Mouse (Mus musculus): ENCODE results near the gene Lactb. TPM values are rescaled to one million over a fixed set of nuclear protein-coding genes. Genes with fewer than 3 reads are reported as not detected.

Gene Lactb
- polyA plus RNA-seq, 1 experiment from 2014 or later: 10.2 TPM

DNA sequence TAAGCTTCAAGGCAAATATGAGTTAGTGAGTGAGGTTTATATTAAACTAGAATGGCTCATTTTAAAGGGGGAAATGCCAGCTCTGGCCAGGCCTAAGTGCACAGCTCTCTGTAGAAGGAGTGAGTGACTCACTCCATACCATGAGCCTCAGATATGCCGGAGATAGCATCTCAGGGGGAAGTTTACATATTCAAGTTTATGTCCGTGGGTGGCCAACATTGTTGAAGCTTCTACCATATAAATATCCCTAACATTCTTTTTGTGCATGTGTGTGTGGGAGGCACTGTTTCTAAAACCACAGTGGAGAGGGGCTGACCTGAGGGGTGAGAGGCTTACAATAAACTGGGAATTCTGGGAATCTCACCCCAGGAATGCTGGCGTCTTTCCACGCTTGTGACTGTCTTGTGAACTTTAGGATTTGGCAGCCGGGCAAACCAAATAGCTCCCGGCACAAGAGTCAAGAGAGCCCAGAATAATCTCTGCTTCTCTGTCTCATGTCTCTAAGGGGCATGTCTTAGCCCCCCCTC is 13.7 kb upstream of the Lactb start:
- H3K4me2 ChIP-seq (ENCODE audit: low read length): no peak overlapping the region
- WGBS: 50% methylated on average over 6 of the region's 6 CpGs
- no peak overlapping the region for H3K9ac ChIP-seq (ENCODE audit: low read depth, low read length)

DNA sequence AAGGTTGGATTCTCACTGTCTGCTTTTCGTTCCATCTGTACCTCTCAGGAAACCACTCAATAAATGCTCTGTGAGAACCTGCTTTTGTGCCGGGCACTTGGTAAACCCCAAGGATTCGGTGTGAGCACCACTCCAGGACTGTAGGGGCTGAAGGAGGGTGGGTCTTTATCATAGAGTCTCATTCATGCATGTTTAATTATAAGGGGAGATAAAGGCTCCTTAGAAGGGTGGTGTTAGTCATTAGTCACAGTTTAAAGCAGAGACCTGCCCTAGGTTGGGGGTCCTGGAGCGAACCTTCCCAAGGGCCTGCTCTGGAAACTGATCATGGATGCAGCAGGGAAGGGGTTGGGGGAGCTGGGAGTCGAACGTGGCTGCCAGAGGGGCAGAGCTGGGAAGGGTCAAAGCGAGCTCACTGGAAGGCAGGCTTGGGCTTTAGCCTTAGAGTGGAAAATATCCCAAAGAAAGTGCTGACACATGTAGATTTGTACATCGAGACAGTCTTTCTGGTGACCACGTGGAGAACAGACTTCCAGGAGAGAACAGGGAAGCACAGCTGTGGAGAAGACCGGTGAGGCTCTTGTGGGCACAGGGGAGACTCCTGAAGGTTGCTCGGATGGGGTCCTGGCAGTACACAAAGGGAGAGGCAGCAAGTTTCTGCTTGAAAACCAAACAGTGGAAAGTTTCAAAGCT is 13.1 kb upstream of the Lactb start:
- no peak overlapping the region for H3K27ac ChIP-seq (ENCODE audit: low read length)
- no peak for ATAC-seq
- WGBS: 63% methylated on average over 11 of the region's 11 CpGs

More for the DNA sequence above, 13.7 kb upstream of the Lactb start:
- Histone ChIP-seq H3K27me3 (ENCODE audit: control insufficient read depth, insufficient read depth, low read depth, low read length) (no peaks in the 10 kb centered on the region), H3K36me3 (ENCODE audit: control insufficient read depth, insufficient read depth, low read length) (no peaks in the 10 kb centered on the region), H3K27ac (ENCODE audit: low read length) (no peak overlapping the region), H3K4me1 (ENCODE audit: control insufficient read depth, insufficient read depth, low read length) (no peaks in the 10 kb centered on the region), H3K9me3 (replicated peaks; ENCODE audit: control insufficient read depth, low read length, poor library complexity, severe bottlenecking) (no peaks in the 10 kb centered on the region), H3K4me3 (ENCODE audit: low read depth, low read length) (no peak overlapping the region)
- ATAC-seq: no peak

GRCm38 (mm10) chr9:66985377-66985776 is 10.1 kb upstream of the Lactb start:
- no peak overlapping the region for H3K27ac ChIP-seq (ENCODE audit: low read length)
- no peak overlapping the region for H3K4me2 ChIP-seq (ENCODE audit: low read length)
- no peak overlapping the region for H3K4me3 ChIP-seq (ENCODE audit: low read depth, low read length)
- no peaks in the 10 kb centered on the region for H3K4me1 ChIP-seq (ENCODE audit: control insufficient read depth, insufficient read depth, low read length)
- WGBS: 84% methylated on average over 7 of the region's 7 CpGs
- H3K9me3 ChIP-seq (replicated peaks; ENCODE audit: control insufficient read depth, low read length, poor library complexity, severe bottlenecking): no peaks in the 10 kb centered on the region
- no peak overlapping the region for H3K9ac ChIP-seq (ENCODE audit: low read depth, low read length)
- H3K27me3 ChIP-seq (ENCODE audit: control insufficient read depth, insufficient read depth, low read depth, low read length): no peaks in the 10 kb centered on the region
- ATAC-seq: no peak
- no peaks in the 10 kb centered on the region for H3K36me3 ChIP-seq (ENCODE audit: control insufficient read depth, insufficient read depth, low read length)

More for the DNA sequence above, 13.1 kb upstream of the Lactb start:
- no peaks in the 10 kb centered on the region for H3K36me3 ChIP-seq (ENCODE audit: control insufficient read depth, insufficient read depth, low read length)
- no peak overlapping the region for H3K4me3 ChIP-seq (ENCODE audit: low read depth, low read length)
- no peaks in the 10 kb centered on the region for H3K9me3 ChIP-seq (replicated peaks; ENCODE audit: control insufficient read depth, low read length, poor library complexity, severe bottlenecking)
- H3K4me1 ChIP-seq (ENCODE audit: control insufficient read depth, insufficient read depth, low read length): no peaks in the 10 kb centered on the region
- H3K9ac ChIP-seq (ENCODE audit: low read depth, low read length): no peak overlapping the region
- no peaks in the 10 kb centered on the region for H3K27me3 ChIP-seq (ENCODE audit: control insufficient read depth, insufficient read depth, low read depth, low read length)
- H3K4me2 ChIP-seq (ENCODE audit: low read length): no peak overlapping the region

GRCm38 (mm10) chr9:66982085-66982484 is 6.8 kb upstream of the Lactb start:
- 75% methylated on average over 7 of the region's 7 CpGs for WGBS

GRCm38 (mm10) chr9:66980458-66980857 is 5.2 kb upstream of the Lactb start:
- no peaks in the 10 kb centered on the region for H3K36me3 ChIP-seq (ENCODE audit: control insufficient read depth, insufficient read depth, low read length)
- H3K4me3 ChIP-seq (ENCODE audit: low read depth, low read length): no peak overlapping the region
- no peak for ATAC-seq
- H3K4me1 ChIP-seq (ENCODE audit: control insufficient read depth, insufficient read depth, low read length): peaks cover 5% of the 10 kb centered on the region
- no peaks in the 10 kb centered on the region for H3K27me3 ChIP-seq (ENCODE audit: control insufficient read depth, insufficient read depth, low read depth, low read length)
- no peak overlapping the region for H3K27ac ChIP-seq (ENCODE audit: low read length)
- H3K4me2 ChIP-seq (ENCODE audit: low read length): no peak overlapping the region
- no peak overlapping the region for H3K9ac ChIP-seq (ENCODE audit: low read depth, low read length)
- H3K9me3 ChIP-seq (replicated peaks; ENCODE audit: control insufficient read depth, low read length, poor library complexity, severe bottlenecking): no peaks in the 10 kb centered on the region
- WGBS: 10% methylated on average over 5 of the region's 5 CpGs

More at GRCm38 (mm10) chr9:66982085-66982484, 6.8 kb upstream of the Lactb start:
- Histone ChIP-seq H3K4me2 (ENCODE audit: low read length) (no peak overlapping the region), H3K9me3 (replicated peaks; ENCODE audit: control insufficient read depth, low read length, poor library complexity, severe bottlenecking) (no peaks in the 10 kb centered on the region), H3K4me1 (ENCODE audit: control insufficient read depth, insufficient read depth, low read length) (no peaks in the 10 kb centered on the region), H3K27ac (ENCODE audit: low read length) (no peak overlapping the region), H3K4me3 (ENCODE audit: low read depth, low read length) (no peak overlapping the region), H3K27me3 (ENCODE audit: control insufficient read depth, insufficient read depth, low read depth, low read length) (no peaks in the 10 kb centered on the region), H3K9ac (ENCODE audit: low read depth, low read length) (no peak overlapping the region), H3K36me3 (ENCODE audit: control insufficient read depth, insufficient read depth, low read length) (no peaks in the 10 kb centered on the region)
- no peak for ATAC-seq

DNA sequence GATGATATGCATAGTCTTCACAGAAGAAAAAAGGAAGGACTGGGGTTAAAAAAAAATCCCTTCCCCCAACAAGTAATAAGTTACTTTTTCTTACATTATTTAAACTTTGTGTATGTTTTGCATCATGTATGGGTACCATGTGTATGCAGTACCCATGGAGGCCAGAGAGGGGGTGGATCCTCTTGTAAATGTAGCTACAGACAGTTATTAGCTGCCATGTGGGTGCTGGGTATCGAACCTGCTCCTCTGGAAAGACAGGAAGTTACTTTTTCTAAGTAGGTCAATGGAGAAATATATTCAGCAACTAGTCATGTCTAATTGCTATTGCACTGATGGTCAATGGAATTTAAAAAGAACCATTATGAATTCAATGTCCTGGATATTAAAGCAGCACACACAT is 3.2 kb upstream of the Lactb start:
- H3K4me1 ChIP-seq (ENCODE audit: control insufficient read depth, insufficient read depth, low read length): peaks cover 10% of the 10 kb centered on the region
- ATAC-seq: no peak
- 78% methylated on average over 1 of the region's 1 CpGs for WGBS

GRCm38 (mm10) chr9:66977982-66978381 is 2.7 kb upstream of the Lactb start:
- 92% methylated on average over 1 of the region's 1 CpGs for WGBS
- no peaks in the 10 kb centered on the region for H3K36me3 ChIP-seq (ENCODE audit: control insufficient read depth, insufficient read depth, low read length)
- H3K4me2 ChIP-seq (ENCODE audit: low read length): no peak overlapping the region
- H3K4me3 ChIP-seq (ENCODE audit: low read depth, low read length): no peak overlapping the region
- ATAC-seq: no peak
- H3K9me3 ChIP-seq (replicated peaks; ENCODE audit: control insufficient read depth, low read length, poor library complexity, severe bottlenecking): no peaks in the 10 kb centered on the region
- H3K27ac ChIP-seq (ENCODE audit: low read length): no peak overlapping the region
- H3K9ac ChIP-seq (ENCODE audit: low read depth, low read length): no peak overlapping the region
- peaks cover 10% of the 10 kb centered on the region for H3K4me1 ChIP-seq (ENCODE audit: control insufficient read depth, insufficient read depth, low read length)
- H3K27me3 ChIP-seq (ENCODE audit: control insufficient read depth, insufficient read depth, low read depth, low read length): no peaks in the 10 kb centered on the region

More for the DNA sequence above, 3.2 kb upstream of the Lactb start:
- no peaks in the 10 kb centered on the region for H3K36me3 ChIP-seq (ENCODE audit: control insufficient read depth, insufficient read depth, low read length)
- H3K9me3 ChIP-seq (replicated peaks; ENCODE audit: control insufficient read depth, low read length, poor library complexity, severe bottlenecking): no peaks in the 10 kb centered on the region
- no peaks in the 10 kb centered on the region for H3K27me3 ChIP-seq (ENCODE audit: control insufficient read depth, insufficient read depth, low read depth, low read length)
- no peak overlapping the region for H3K4me3 ChIP-seq (ENCODE audit: low read depth, low read length)
- H3K4me2 ChIP-seq (ENCODE audit: low read length): no peak overlapping the region
- no peak overlapping the region for H3K9ac ChIP-seq (ENCODE audit: low read depth, low read length)
- H3K27ac ChIP-seq (ENCODE audit: low read length): no peak overlapping the region

GRCm38 (mm10) chr9:66977121-66977520 is 1.8 kb upstream of the Lactb start:
- H3K9ac ChIP-seq (ENCODE audit: low read depth, low read length): no peak overlapping the region
- ATAC-seq: no peak
- no peak overlapping the region for H3K27ac ChIP-seq (ENCODE audit: low read length)
- no peak overlapping the region for H3K4me2 ChIP-seq (ENCODE audit: low read length)
- 79% methylated on average over 5 of the region's 5 CpGs for WGBS
- H3K36me3 ChIP-seq (ENCODE audit: control insufficient read depth, insufficient read depth, low read length): no peaks in the 10 kb centered on the region
- no peaks in the 10 kb centered on the region for H3K27me3 ChIP-seq (ENCODE audit: control insufficient read depth, insufficient read depth, low read depth, low read length)
- H3K4me3 ChIP-seq (ENCODE audit: low read depth, low read length): no peak overlapping the region
- H3K4me1 ChIP-seq (ENCODE audit: control insufficient read depth, insufficient read depth, low read length): peaks cover 10% of the 10 kb centered on the region
- H3K9me3 ChIP-seq (replicated peaks; ENCODE audit: control insufficient read depth, low read length, poor library complexity, severe bottlenecking): no peaks in the 10 kb centered on the region

DNA sequence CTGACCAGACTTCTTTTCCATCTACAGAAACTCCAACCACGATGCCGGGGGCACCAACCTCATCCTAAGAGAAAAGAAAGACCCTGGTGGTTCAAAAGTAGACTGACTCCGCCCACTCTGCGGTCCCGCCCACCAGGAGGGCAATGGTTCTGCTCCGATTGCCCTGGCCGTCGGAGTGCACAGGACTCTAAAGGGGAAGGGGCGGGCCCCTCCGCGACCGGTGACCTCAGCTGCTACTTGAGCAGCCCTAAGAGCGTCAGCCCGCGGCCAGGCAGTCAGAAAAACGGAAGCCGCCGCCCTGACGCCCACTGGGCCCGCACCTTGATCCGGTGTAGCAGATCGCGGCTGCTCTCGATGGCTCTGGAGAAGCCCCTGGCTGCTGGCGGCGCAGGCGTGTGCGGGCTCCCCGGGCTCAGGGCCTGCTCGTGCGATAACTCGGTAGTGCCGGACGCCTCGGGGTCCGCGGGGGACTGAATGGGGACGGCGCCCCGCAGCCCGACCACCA is 511 bp downstream of the Lactb start:
- Histone ChIP-seq H3K4me3 (ENCODE audit: low read depth, low read length) (peak overlapping the region; percentile 77), H3K9ac (ENCODE audit: low read depth, low read length) (peak overlapping the region; percentile 85), H3K27me3 (ENCODE audit: control insufficient read depth, insufficient read depth, low read depth, low read length) (no peaks in the 10 kb centered on the region), H3K4me1 (ENCODE audit: control insufficient read depth, insufficient read depth, low read length) (peaks cover 10% of the 10 kb centered on the region), H3K9me3 (replicated peaks; ENCODE audit: control insufficient read depth, low read length, poor library complexity, severe bottlenecking) (no peaks in the 10 kb centered on the region), H3K27ac (ENCODE audit: low read length) (peak overlapping the region; percentile 90), H3K4me2 (ENCODE audit: low read length) (peak overlapping the region; percentile 63), H3K36me3 (ENCODE audit: control insufficient read depth, insufficient read depth, low read length) (peaks cover 10% of the 10 kb centered on the region)
- under 1% methylated on average over 36 of the region's 41 CpGs for WGBS
- peak; percentile 84 for ATAC-seq
